Mouse (Mus musculus) CH12.LX (cell line): ENCODE results near the gene P3h2.

Experiments
- CTCF ChIP-seq, 2 experiments: IDR thresholded peaks in 1 of 2; conservative IDR thresholded peaks in 1 of 2; 2 replicates each; pipeline ENCODE4 v1.5.1; 2011 to 2012; ENCODE audit warnings: low read depth in 2 of 2, low read length in 2 of 2, improper control_type of control experiment in 1 of 2, inconsistent platforms in 1 of 2, mild to moderate bottlenecking in 1 of 2, moderate library complexity in 1 of 2
- GABPA ChIP-seq: IDR thresholded peaks from 2 replicates; pipeline ENCODE4 v1.6.1; 2012; ENCODE audit warnings: low read depth, low read length, improper control_type of control experiment, inconsistent platforms; ENCODE audit not compliant: insufficient replicate concordance
- MAX ChIP-seq: IDR thresholded peaks from 2 replicates; pipeline ENCODE4 v1.6.1; 2011; ENCODE audit warnings: low read length, improper control_type of control experiment
- MXI1 ChIP-seq: IDR thresholded peaks from 2 replicates; pipeline ENCODE4 v1.6.1; 2011; ENCODE audit warnings: mild to moderate bottlenecking, low read depth, low read length, improper control_type of control experiment
- POLR2A ChIP-seq: IDR thresholded peaks from 2 replicates; pipeline ENCODE4 v1.6.1; 2011; ENCODE audit warnings: low read depth, mild to moderate bottlenecking, improper control_type of control experiment, low read length
- RCOR1 ChIP-seq: conservative IDR thresholded peaks from 2 replicates; pipeline ENCODE4 v1.6.1; 2012; ENCODE audit warnings: low read depth, mild to moderate bottlenecking, inconsistent platforms, low read length, improper control_type of control experiment
- SMC3 ChIP-seq: IDR thresholded peaks from 2 replicates; pipeline ENCODE4 v1.6.1; 2011; ENCODE audit warnings: low read depth, low read length, improper control_type of control experiment
- ZC3H11A ChIP-seq: IDR thresholded peaks from 2 replicates; pipeline ENCODE4 v1.6.1; 2012; ENCODE audit warnings: low read depth, mild to moderate bottlenecking, inconsistent platforms, low read length, improper control_type of control experiment

- TF ChIP-seq CTCF (conservative IDR thresholded peaks at IDR 0.05 in 1 of 2, IDR thresholded peaks at IDR 0.05 in 1 of 2; ENCODE audit: low read depth in 2 of 2, low read length in 2 of 2) (no peak), SMC3 (no peak), MAX (no peak), GABPA (no peak), MXI1 (no peak), POLR2A (no peak), ZC3H11A (no peak), RCOR1 (no peak)
Measured at GRCm38 (mm10) chr16:26047396-26047795, 58.2 kb downstream of the P3h2 start.
